Mouse (Mus musculus) hindbrain, embryonic 16.5 days (tissue): ENCODE data around the gene Tnpo1. TPM values are rescaled to one million over a fixed set of nuclear protein-coding genes. Genes with fewer than 3 reads are reported as not detected.

Experiments
- ATAC-seq: fragments of 200-750 bp; cut with Nextera tagmentation; 2 replicates; pipeline ENCODE4 v1.8.0; 2017; ENCODE audit warnings: moderate TSS enrichment, moderate library complexity
- H3K27ac ChIP-seq: fragments of 300-500 bp; sonication (generic); 2 replicates; pipeline ENCODE4 v1.5.1; 2014; ENCODE audit warnings: low read depth, mild to moderate bottlenecking, control low read depth, low read length, moderate library complexity
- H3K27me3 ChIP-seq: fragments of 300-500 bp; sonication (generic); replicated peaks from 2 replicates; pipeline ENCODE4 v1.6.1; 2014; ENCODE audit warnings: low read length; ENCODE audit not compliant: control insufficient read depth, insufficient read depth
- H3K36me3 ChIP-seq: fragments of 300-500 bp; sonication (generic); 2 replicates; pipeline ENCODE4 v1.6.1; 2014; ENCODE audit warnings: mild to moderate bottlenecking, low read length, moderate library complexity, mixed read lengths; ENCODE audit not compliant: control insufficient read depth, insufficient read depth
- H3K4me1 ChIP-seq: fragments of 300-500 bp; sonication (generic); 2 replicates; pipeline ENCODE4 v1.6.1; 2014; ENCODE audit warnings: low read depth, low read length; ENCODE audit not compliant: control insufficient read depth, insufficient read depth
- H3K4me2 ChIP-seq: fragments of 300-500 bp; sonication (generic); 2 replicates; pipeline ENCODE4 v1.6.1; 2014; ENCODE audit warnings: mild to moderate bottlenecking, low read length, control low read depth, moderate library complexity
- H3K4me3 ChIP-seq: fragments of 300-500 bp; sonication (generic); 2 replicates; pipeline ENCODE4 v1.5.1; 2014; ENCODE audit warnings: mild to moderate bottlenecking, low read length, control low read depth, moderate library complexity
- H3K9ac ChIP-seq: fragments of 300-500 bp; sonication (generic); 2 replicates; pipeline ENCODE4 v1.6.1; 2014; ENCODE audit warnings: low read depth, mild to moderate bottlenecking, control low read depth, low read length, moderate library complexity
- H3K9me3 ChIP-seq: fragments of 300-500 bp; sonication (generic); 2 replicates; pipeline ENCODE4 v1.6.1; 2014; ENCODE audit warnings: mild to moderate bottlenecking, low read length, moderate library complexity; ENCODE audit not compliant: control insufficient read depth
- WGBS: fragments of 180-500 bp; shearing (Covaris S2); extraction: QIAGEN DNeasy Blood & Tissue Kit; methylation state at CpG from one replicate; pipeline ENCODE4 v1.1.7; 2014; 5-methylcytosine and 5-hydroxymethylcytosine counted together
- polyA plus RNA-seq: library from polyadenylated mRNA; unstranded; fragments of >200 nt; fragmentation: Nextera tagmentation; extraction: Ambion mirVana; gene quantifications from 2 replicates; pipeline ENCODE4 v1.2.1, GENCODE M21; 2015

Gene Tnpo1
- polyA plus RNA-seq, 1 experiment from 2014 or later = 36.2 TPM

DNA sequence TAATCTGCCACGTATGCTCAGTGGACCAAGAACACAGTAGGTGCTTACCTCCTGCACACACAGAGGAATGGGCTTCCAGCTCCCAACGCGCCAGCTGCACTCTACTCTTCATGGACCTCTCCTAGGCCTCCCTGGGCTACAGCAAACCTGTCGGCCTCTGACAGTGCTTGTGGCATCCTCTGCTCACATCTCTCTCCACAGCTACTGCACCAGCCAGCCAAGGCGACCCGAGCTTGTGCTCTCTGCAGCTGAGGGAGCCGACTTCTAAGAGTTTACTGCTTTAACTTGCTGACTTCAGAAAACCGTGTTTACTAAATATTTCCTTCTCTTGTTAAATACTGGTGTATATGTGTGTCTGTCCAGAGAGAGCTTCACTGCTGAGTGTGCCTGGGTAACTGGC is 6.5 kb downstream of the Tnpo1 start:
- Histone ChIP-seq H3K4me1 (peaks cover 31% of the 10 kb centered on the region), H3K9ac (no peak overlapping the region), H3K27me3 (no peaks in the 10 kb centered on the region), H3K4me3 (no peak overlapping the region), H3K27ac (no peak overlapping the region), H3K9me3 (no peaks in the 10 kb centered on the region), H3K4me2 (no peak overlapping the region), H3K36me3 (no peaks in the 10 kb centered on the region)
- ATAC-seq = no peak
- 90% methylated on average over 8 of the region's 8 CpGs for WGBS

DNA sequence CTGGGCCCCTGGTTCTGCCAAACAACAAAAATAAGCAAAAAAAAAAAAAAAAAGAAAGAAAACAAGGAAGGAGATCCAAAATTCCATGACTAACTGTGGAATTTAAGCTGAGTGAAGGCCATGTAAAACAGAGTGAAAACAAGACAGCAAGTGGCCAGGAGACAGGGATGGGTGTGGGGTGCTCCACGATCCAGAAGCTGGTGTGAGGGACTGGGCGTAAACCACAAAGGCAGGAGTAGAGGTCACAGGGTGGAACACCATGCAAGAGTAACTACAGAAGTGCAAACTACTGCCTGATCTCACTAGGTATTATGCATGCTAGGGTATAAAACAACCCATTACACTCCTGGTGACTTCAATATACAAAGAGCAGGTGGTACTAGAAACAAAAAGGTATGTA is 8.3 kb downstream of the Tnpo1 start:
- 97% methylated on average over 2 of the region's 2 CpGs for WGBS
- H3K9ac ChIP-seq = no peak overlapping the region
- H3K4me1 ChIP-seq = peaks cover 42% of the 10 kb centered on the region
- no peaks in the 10 kb centered on the region for H3K36me3 ChIP-seq
- H3K27me3 ChIP-seq = no peaks in the 10 kb centered on the region
- no peak overlapping the region for H3K4me3 ChIP-seq
- no peaks in the 10 kb centered on the region for H3K9me3 ChIP-seq
- no peak overlapping the region for H3K27ac ChIP-seq
- no peak overlapping the region for H3K4me2 ChIP-seq
- no peak for ATAC-seq

DNA sequence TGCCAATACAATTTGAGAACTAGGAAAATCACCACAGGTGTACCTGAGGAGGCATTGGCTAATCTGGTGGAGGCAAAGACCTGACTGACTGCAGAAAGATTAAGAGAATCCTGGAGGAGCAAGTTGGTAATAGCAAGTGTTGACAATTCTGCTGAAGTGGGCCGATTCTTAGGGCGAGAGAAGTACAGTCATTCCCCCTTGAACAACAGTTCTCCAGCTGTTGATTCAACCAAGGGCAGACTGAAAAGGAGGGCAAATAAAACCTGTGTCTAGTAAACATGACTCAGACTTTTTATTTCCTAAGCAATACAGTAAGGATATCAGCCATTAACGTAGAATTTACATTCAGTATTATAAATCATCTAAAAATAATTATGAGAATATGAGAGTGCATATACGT is 10.6 kb downstream of the Tnpo1 start:
- ATAC-seq = no peak
- no peak overlapping the region for H3K4me2 ChIP-seq
- no peak overlapping the region for H3K27ac ChIP-seq
- H3K9ac ChIP-seq = no peak overlapping the region
- no peaks in the 10 kb centered on the region for H3K9me3 ChIP-seq
- WGBS = 86% methylated on average over 4 of the region's 4 CpGs
- no peaks in the 10 kb centered on the region for H3K36me3 ChIP-seq
- no peaks in the 10 kb centered on the region for H3K27me3 ChIP-seq
- H3K4me1 ChIP-seq = peaks cover 40% of the 10 kb centered on the region
- H3K4me3 ChIP-seq = no peak overlapping the region

DNA sequence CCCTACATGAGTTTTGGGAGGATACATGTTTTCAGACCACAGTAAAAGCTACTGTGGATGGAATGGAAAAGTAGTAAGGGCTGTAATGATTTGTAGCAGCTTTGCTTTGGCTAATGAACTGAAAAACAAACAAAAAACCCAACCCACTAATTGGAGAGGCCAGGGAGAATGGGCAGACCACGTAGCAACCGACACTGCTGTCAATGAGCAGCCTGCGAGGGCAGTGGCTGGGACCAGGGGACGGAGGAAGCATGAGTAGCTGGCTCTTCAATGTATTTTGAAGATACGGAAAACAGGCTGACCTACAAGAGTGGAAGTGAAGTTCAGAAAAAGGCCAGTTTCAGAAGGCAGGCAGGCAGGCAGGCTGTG is 11.4 kb downstream of the Tnpo1 start:
- Histone ChIP-seq H3K4me1 (peaks cover 43% of the 10 kb centered on the region), H3K36me3 (no peaks in the 10 kb centered on the region), H3K4me3 (no peak overlapping the region), H3K27me3 (no peaks in the 10 kb centered on the region), H3K9me3 (no peaks in the 10 kb centered on the region), H3K27ac (no peak overlapping the region), H3K9ac (no peak overlapping the region), H3K4me2 (no peak overlapping the region)
- ATAC-seq = no peak
- WGBS = 55% methylated on average over 5 of the region's 5 CpGs

DNA sequence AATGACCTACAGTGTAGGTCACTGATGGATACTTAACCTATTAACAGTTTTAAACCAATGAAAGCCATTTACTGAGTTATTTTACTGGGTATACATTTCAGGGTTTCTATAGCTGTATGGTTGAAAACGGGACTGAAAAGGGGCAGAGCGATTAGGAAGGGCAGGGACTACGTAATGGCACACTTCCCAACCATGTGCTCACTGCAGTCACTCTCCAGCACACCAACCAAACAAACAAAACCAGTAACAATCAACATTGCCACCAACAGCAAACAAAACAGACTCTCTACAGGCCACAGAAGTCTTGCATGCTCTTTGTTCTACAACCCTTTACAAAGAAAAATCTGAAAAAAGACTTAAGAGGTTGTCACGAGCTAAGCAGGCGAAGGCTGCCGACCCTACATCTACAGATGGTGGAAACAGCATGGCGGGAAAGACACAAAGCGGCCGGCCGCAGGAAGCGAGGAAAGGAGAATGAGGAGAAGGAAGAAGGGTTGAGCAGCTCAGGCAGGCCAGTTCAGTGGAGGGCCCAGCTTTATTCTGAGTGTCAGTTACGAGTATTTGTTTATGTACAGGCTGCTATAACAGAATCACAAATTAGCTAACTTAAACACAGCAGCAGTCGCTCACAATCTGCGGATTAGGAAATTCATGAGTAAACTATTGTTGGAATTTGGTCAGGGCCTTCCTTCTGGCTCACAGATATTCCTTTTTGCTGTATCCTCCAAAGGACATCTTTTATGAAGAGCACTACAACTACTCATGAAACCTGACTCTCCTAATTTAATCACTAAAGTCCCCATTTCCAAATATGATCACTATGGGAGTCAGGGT is 12.0 kb downstream of the Tnpo1 start:
- Histone ChIP-seq H3K27ac (no peak overlapping the region), H3K4me1 (peaks cover 43% of the 10 kb centered on the region), H3K4me2 (no peak overlapping the region; the same call in 1 of the 2 replicates), H3K36me3 (no peaks in the 10 kb centered on the region), H3K9ac (no peak overlapping the region), H3K4me3 (no peak overlapping the region), H3K9me3 (no peaks in the 10 kb centered on the region), H3K27me3 (no peaks in the 10 kb centered on the region)
- ATAC-seq = no peak
- 61% methylated on average over 14 of the region's 14 CpGs for WGBS

DNA sequence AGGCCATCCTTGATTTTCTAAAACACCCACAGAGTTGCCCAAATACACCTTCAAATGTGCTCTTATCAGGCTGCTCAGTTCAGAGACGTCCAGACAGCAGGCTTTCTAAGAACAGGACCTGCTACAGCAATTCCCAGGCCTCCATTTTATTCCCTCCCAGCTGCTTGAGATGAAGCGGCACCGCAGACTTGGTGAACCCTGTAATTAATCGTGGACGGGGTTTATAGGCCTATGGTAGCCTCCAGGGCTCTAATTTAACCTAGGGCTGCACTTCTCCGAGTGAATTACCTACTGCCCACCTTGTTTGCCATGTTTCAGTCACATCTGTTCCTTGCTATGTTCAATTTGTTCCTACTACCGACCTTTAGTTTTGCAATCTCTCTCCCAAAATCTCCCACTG is 13.0 kb downstream of the Tnpo1 start:
- H3K4me2 ChIP-seq = no peak overlapping the region
- H3K36me3 ChIP-seq = no peaks in the 10 kb centered on the region
- no peaks in the 10 kb centered on the region for H3K9me3 ChIP-seq
- H3K4me3 ChIP-seq = no peak overlapping the region
- ATAC-seq = no peak
- no peaks in the 10 kb centered on the region for H3K27me3 ChIP-seq
- H3K9ac ChIP-seq = no peak overlapping the region
- no peak overlapping the region for H3K27ac ChIP-seq
- H3K4me1 ChIP-seq = peaks cover 45% of the 10 kb centered on the region
- 41% methylated on average over 7 of the region's 7 CpGs for WGBS

DNA sequence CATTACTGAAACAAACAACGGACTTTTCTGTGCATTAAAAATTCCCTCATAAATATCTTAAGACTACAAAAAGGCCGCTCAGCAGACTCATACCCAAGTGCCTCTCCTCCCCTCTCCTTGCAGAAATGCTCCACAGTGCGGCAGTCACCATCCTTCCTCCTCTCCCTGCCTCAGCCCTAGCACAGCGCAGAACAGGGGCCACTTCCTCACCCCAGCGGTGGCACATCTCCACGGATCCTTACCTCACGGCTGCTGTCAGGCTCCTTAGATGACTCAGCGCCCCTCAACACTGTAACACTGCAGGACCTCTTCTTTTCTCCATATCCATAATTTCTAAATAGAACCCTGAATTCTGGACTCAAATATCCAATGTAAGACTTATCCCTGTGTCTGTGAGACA is 13.6 kb downstream of the Tnpo1 start:
- no peak overlapping the region for H3K4me2 ChIP-seq
- H3K36me3 ChIP-seq = no peaks in the 10 kb centered on the region
- H3K4me3 ChIP-seq = no peak overlapping the region
- peaks cover 45% of the 10 kb centered on the region for H3K4me1 ChIP-seq
- no peaks in the 10 kb centered on the region for H3K9me3 ChIP-seq
- 61% methylated on average over 8 of the region's 8 CpGs for WGBS
- no peaks in the 10 kb centered on the region for H3K27me3 ChIP-seq
- no peak overlapping the region for H3K9ac ChIP-seq
- ATAC-seq = 0 out of 2 replicates have a peak, but pooled peaks have one; percentile 34
- no peak overlapping the region for H3K27ac ChIP-seq

DNA sequence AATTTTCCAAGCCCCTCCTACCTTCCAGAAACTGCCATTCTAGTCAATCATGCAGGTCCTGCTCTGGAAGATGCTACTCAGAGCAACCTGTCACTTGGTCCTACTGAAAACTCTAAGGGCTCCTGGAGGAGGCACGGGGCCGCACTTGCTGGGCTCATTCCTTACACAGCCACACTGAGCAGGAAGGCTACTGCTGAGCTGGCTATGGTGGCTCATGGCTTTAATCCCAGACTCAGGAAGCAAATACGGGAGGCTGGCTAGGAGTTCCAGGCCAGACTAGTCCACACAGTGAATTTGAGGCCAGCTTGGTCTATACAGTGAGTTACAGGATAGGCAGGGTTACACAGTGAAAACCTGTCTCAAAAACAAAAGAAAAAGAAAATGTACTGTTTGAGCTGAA is 15.4 kb downstream of the Tnpo1 start:
- ATAC-seq = no peak
- 65% methylated on average over 3 of the region's 3 CpGs for WGBS
- Histone ChIP-seq H3K9me3 (no peaks in the 10 kb centered on the region), H3K4me1 (peaks cover 45% of the 10 kb centered on the region), H3K36me3 (no peaks in the 10 kb centered on the region), H3K9ac (no peak overlapping the region), H3K4me3 (no peak overlapping the region), H3K27me3 (no peaks in the 10 kb centered on the region), H3K4me2 (no peak overlapping the region), H3K27ac (no peak overlapping the region)

DNA sequence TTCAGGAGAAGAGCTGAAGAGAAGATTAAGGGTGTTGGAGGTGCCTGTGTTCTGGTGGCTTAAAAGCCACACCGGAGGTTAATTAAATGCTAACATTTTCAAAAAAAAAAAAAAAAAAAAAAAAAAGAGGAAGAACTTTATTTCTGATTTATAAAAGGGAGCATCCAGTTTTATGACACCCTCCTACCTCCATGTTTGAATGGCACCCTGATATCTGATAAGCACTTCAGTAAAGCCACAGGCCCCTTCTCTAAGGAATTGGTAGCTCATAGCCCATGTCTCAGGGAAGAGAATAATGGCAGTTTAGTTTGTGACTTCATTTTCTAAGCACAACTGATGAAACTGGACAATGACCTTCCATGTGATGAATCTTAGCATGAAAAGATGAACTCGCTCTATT is 21.6 kb downstream of the Tnpo1 start:
- 93% methylated on average over 2 of the region's 2 CpGs for WGBS
- Histone ChIP-seq H3K4me1 (peaks cover 3% of the 10 kb centered on the region), H3K36me3 (peaks cover 2% of the 10 kb centered on the region; the same call in 1 of the 2 replicates), H3K9me3 (no peaks in the 10 kb centered on the region), H3K27me3 (no peaks in the 10 kb centered on the region), H3K4me3 (no peak overlapping the region), H3K9ac (no peak overlapping the region), H3K27ac (no peak overlapping the region), H3K4me2 (no peak overlapping the region)
- no peak for ATAC-seq
